Mouse (Mus musculus): ENCODE results near the gene Galnt14. TPM values are rescaled to one million over a fixed set of nuclear protein-coding genes. Genes with fewer than 3 reads are reported as not detected.

The Galnt14 gene
- total RNA-seq, 2 experiments from 2014 or later: 24.0 to 25.7 TPM

GRCm38 (mm10) chr17:73649371-73649770, 60.9 kb downstream of the Galnt14 start:
- no peak for TF ChIP-seq CTCF (conservative IDR thresholded peaks at IDR 0.05)
- H3K27ac ChIP-seq: peak overlapping the region; percentile 67
- no peak overlapping the region for H3K4me3 ChIP-seq
- peak; percentile 46 to 55 for DNase-seq (ENCODE audit: low spot score in 2 of 2)

- no peak overlapping the region for H3K4me3 ChIP-seq
- DNase-seq (ENCODE audit: low spot score in 2 of 2): no peak
- TF ChIP-seq CTCF (conservative IDR thresholded peaks at IDR 0.05): no peak
- no peak overlapping the region for H3K27ac ChIP-seq
Observed at GRCm38 (mm10) chr17:73641676-73642075, 68.6 kb downstream of the Galnt14 start.

GRCm38 (mm10) chr17:73640117-73640480, 70.2 kb downstream of the Galnt14 start:
- no peak for TF ChIP-seq CTCF (conservative IDR thresholded peaks at IDR 0.05)
- no peak overlapping the region for H3K4me3 ChIP-seq

GRCm38 (mm10) chr17:73639401-73640116, 70.7 kb downstream of the Galnt14 start:
- TF ChIP-seq CTCF (conservative IDR thresholded peaks at IDR 0.05): no peak
- no peak overlapping the region for H3K27ac ChIP-seq
- no peak overlapping the region for H3K4me3 ChIP-seq
- no peak for DNase-seq (ENCODE audit: low spot score in 2 of 2)

More at GRCm38 (mm10) chr17:73640117-73640480, 70.2 kb downstream of the Galnt14 start:
- no peak overlapping the region for H3K27ac ChIP-seq
- no peak for DNase-seq (ENCODE audit: low spot score in 2 of 2)

GRCm38 (mm10) chr17:73636988-73637387, 73.3 kb downstream of the Galnt14 start:
- TF ChIP-seq CTCF (conservative IDR thresholded peaks at IDR 0.05): no peak
- no peak for DNase-seq (ENCODE audit: low spot score in 2 of 2)
- Histone ChIP-seq H3K27ac (no peak overlapping the region), H3K4me3 (no peak overlapping the region)

GRCm38 (mm10) chr17:73634896-73635295, 75.4 kb downstream of the Galnt14 start:
- H3K4me3 ChIP-seq: no peak overlapping the region
- DNase-seq (ENCODE audit: low spot score in 2 of 2): no peak
- no peak for TF ChIP-seq CTCF (conservative IDR thresholded peaks at IDR 0.05)
- no peak overlapping the region for H3K27ac ChIP-seq

- DNase-seq (ENCODE audit: low spot score in 2 of 2): no peak
Observed at GRCm38 (mm10) chr17:73633991-73634710, 76.1 kb downstream of the Galnt14 start.

GRCm38 (mm10) chr17:73628263-73628914, 81.9 kb downstream of the Galnt14 start:
- TF ChIP-seq CTCF (conservative IDR thresholded peaks at IDR 0.05): no peak
- DNase-seq (ENCODE audit: low spot score in 2 of 2): no peak
- Histone ChIP-seq H3K27ac (no peak overlapping the region), H3K4me3 (no peak overlapping the region)

More at GRCm38 (mm10) chr17:73633991-73634710, 76.1 kb downstream of the Galnt14 start:
- TF ChIP-seq CTCF (conservative IDR thresholded peaks at IDR 0.05): no peak
- Histone ChIP-seq H3K27ac (no peak overlapping the region), H3K4me3 (no peak overlapping the region)

GRCm38 (mm10) chr17:73626912-73627311, 83.3 kb downstream of the Galnt14 start:
- DNase-seq (ENCODE audit: low spot score in 2 of 2): peak in 1 of 2 experiments; percentile 32
- Histone ChIP-seq H3K27ac (no peak overlapping the region), H3K4me3 (no peak overlapping the region)
- TF ChIP-seq CTCF (conservative IDR thresholded peaks at IDR 0.05): no peak

GRCm38 (mm10) chr17:73620049-73620448, 90.2 kb downstream of the Galnt14 start:
- DNase-seq (ENCODE audit: low spot score in 2 of 2): no peak
- TF ChIP-seq CTCF (conservative IDR thresholded peaks at IDR 0.05): no peak
- Histone ChIP-seq H3K4me3 (no peak overlapping the region), H3K27ac (no peak overlapping the region)

GRCm38 (mm10) chr17:73602552-73603478, 107.4 kb downstream of the Galnt14 start:
- no peak for TF ChIP-seq CTCF (conservative IDR thresholded peaks at IDR 0.05)
- H3K4me3 ChIP-seq: no peak overlapping the region
- no peak overlapping the region for H3K27ac ChIP-seq
- no peak for DNase-seq (ENCODE audit: low spot score in 2 of 2)

GRCm38 (mm10) chr17:73599923-73600322, 110.3 kb downstream of the Galnt14 start:
- Histone ChIP-seq H3K27ac (no peak overlapping the region), H3K4me3 (no peak overlapping the region)
- no peak for TF ChIP-seq CTCF (conservative IDR thresholded peaks at IDR 0.05)
- no peak for DNase-seq (ENCODE audit: low spot score in 2 of 2)
